Mouse (Mus musculus) ES-E14 (cell line): ENCODE results near the gene Tmem132b.

Experiments used
- CHD2 ChIP-seq: IDR thresholded peaks from 2 replicates; pipeline ENCODE4 v1.6.1; 2014; ENCODE audit warnings: mild to moderate bottlenecking, low read depth, low read length, inconsistent platforms
- ZC3H11A ChIP-seq: IDR thresholded peaks from 2 replicates; pipeline ENCODE4 v1.6.1; 2012; ENCODE audit warnings: low read depth, mild to moderate bottlenecking, inconsistent platforms, low read length, borderline replicate concordance

- TF ChIP-seq ZC3H11A (no peak), CHD2 (no peak)
Observed at GRCm38 (mm10) chr5:125807861-125808260, 276.3 kb downstream of the Tmem132b start.
